Mouse (Mus musculus) heart, adult 18-20 months (tissue): ENCODE measurements around the gene Baz2a. TPM values are rescaled to one million over a fixed set of nuclear protein-coding genes. Genes with fewer than 3 reads are reported as not detected.
A peak's percentile ranks its signal among the peaks of the same experiment; 100 is the strongest.

Experiments
- DNase-seq, 2 experiments: peaks; one replicate each; pipeline ENCODE4 v3.0.0; 2021 to 2022; ENCODE audit warnings: mixed read lengths in 1 of 2
- total RNA-seq, 2 experiments: library from RNA; stranded (reverse); gene quantifications; 2 replicates each; pipeline ENCODE4 v1.2.3; 2021

Gene Baz2a
- total RNA-seq, 2 experiments from 2014 or later: 19.0 to 20.3 TPM

DNA sequence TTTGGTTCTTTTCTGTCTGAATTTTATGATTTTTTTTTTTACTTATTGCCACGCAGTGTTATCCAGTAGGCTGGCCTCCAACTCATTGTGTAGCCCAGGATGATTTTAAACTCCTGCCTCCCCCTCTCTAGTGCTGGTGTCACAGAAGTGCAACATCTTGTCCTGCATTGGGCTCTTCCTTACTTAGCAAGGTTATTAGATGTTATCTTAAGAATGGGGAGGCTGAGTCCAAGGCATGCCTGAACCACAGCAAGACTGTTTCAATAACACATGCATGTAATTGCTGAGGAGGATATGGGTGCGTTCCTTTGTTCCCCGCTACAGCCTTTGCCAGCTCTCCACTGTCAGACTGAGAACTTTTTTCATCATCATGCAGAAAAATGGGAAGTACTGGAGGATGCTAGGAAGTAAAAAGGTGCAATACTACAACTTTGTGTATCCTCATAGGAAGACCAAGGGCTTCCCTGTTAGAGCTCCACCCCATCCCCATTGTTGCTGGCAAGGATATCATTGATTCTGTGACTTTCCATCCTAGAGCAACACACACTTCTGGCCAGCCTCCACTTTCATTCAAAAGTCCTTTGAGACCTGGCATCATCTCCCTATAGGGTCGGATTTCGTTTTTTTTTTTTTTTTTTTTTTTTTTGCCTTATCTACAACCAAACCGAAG lies 9.4 kb upstream of the Baz2a start:
- DNase-seq: no peak

DNA sequence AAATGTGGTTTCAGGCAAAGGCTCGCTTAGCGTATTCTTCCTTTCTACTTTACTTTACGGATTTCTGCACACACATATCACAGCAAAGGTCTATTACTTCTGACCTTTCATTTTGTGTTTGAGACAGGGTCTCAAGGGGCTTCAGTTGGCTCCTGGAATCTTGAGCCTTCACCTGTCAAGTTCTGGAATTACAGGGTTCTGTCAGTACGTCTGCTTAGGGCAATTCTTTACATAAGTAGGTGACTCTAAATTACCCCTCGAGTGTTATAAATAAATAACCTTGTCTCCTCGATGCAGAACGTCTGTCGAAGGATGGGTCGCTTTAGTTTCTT lies 8.9 kb upstream of the Baz2a start:
- DNase-seq: no peak

- DNase-seq: peak; percentile 99 to 100
Measured at GRCm38 (mm10) chr10:128082880-128083421, 8.4 kb upstream of the Baz2a start, which contains the start of gene Atp5b. Gene Atp5b, plus strand, starts transcription at chr10:128083273.

- DNase-seq: no peak
Measured at GRCm38 (mm10) chr10:128083688-128084087, 7.7 kb upstream of the Baz2a start.

DNA sequence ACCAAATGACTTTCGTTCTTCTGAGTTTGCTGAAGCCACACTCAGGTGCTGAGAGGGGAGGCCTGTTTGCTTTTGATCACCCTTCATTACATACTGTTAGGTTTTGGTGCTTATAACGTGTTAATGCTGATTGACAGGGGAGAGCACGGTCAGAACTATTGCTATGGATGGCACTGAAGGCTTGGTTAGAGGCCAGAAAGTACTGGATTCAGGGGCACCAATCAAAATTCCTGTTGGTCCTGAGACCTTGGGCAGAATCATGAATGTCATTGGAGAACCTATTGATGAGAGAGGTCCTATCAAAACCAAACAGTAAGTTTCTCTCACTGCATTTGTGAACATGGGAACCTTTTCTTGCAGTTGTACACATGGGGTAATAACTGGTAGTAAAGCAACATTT lies 7.2 kb upstream of the Baz2a start:
- no peak for DNase-seq

- DNase-seq: peak in 1 of 2 experiments; percentile 19
Measured at GRCm38 (mm10) chr10:128086391-128086790, 5.0 kb upstream of the Baz2a start.

- DNase-seq: peak in 1 of 2 experiments; percentile 32
Measured at GRCm38 (mm10) chr10:128087216-128087615, 4.2 kb upstream of the Baz2a start.

- DNase-seq: no peak
Measured at GRCm38 (mm10) chr10:128088181-128088580, 3.2 kb upstream of the Baz2a start.

DNA sequence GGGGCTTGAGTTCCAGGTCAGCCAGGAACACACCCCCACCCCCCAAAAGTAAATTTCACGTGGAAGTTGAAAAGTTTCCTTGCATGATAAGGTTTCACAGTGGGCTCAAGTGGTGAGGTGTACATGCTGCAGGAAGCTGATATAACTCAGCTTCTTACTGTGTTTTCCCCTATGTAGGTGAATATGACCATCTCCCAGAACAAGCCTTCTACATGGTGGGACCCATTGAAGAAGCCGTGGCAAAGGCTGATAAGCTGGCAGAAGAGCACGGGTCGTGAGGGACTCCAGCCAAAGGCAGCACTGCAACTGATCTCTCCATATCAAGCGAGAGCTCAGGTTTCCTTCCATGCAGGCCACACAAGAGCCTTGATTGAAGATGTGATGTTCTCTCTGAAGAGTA lies 1.5 kb upstream of the Baz2a start:
- DNase-seq: no peak

GRCm38 (mm10) chr10:128090651-128091563 lies 470 bp upstream of the Baz2a start:
- peak; percentile 93 to 96 for DNase-seq

DNA sequence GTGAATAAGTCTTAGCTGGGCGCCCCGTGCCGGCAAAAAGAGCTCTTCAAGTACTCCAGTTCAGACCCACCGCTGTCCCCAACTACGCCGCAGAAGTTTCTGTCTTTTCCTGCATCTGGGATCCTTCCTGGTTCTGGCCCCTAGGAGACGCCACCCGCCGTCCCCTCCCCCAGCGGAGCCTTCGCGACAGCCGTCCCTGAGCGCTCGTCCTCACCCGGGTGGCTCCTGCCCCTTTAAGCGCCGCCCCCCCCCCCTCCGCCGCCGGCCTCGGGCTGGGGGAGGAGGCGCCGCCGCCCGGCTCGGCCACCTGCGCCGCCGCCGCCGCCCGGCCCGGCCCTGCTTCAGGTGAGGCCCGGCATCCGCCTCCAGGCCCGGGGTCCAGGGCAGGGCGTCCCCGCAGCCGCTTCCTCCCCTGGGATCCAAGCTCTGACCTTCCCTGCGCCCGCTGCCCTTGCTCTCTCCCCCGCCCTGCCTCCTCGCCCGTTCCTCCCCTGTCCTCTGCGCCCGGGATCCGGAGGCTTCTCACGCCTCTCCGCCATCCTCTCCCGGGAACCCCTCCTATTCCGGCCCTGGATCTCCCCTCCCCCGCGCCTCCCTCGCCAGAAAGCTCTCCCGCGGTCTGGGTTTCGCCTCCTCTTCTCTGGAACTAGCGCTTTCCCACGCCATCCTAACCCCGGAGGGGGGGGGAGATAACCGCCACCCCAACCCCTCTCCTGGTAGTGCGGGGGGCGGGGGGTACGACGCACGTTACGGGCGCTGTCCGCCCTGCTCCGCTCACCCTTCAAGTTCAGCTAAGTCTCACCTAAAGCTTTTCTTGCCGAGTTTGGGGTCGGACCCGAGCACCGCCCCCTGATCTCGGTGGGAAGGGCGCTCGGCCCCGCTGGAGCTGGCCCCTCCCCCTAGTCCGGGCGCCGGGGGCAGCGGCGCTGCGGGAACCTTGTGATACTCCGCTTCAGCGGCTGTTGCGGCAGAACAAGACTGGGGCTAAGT lies 1.4 kb downstream of the Baz2a start:
- DNase-seq: peak; percentile 88 to 90

DNA sequence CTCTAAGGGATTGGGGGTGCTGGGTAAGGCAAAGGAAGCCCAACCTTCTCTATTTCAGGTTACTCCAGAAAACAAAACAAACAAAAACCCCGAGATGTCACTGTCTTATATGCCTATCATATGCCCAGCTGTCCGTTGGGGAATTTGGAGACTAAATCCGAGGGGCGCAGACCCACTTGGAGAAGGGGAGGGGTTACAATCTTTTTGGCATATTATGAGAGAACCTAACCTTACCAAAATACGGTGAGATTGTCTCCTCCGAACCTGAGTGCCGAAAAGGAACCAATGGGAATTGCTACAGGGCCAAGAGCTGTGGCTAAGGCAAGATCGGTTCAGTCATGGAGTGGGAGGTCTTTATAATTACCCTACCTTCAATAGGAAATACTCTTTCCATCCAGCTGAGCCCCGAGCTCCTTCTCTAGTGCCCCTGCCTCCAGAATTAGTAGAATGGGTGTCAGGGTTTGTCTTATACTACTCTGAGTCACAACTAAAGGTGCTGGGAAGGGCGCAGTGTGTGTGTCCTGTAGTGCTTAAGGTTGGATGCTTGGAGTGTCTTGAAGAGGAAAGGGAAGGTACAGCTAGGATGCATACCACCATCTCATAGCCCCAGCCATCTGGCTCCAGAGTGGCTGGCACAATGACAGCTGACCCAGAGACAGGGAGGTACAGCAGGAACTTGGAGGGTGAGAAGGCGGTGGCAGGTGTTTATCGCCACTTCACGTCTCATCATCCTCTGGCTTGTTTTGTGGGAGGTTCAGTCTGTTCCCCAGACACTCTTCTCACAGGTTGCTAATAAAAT lies 2.3 kb downstream of the Baz2a start:
- DNase-seq: peak; percentile 28 to 52

GRCm38 (mm10) chr10:128094340-128094968 lies 3.1 kb downstream of the Baz2a start:
- peak; percentile 89 to 93 for DNase-seq

GRCm38 (mm10) chr10:128095003-128095636 lies 3.7 kb downstream of the Baz2a start:
- DNase-seq: no peak

DNA sequence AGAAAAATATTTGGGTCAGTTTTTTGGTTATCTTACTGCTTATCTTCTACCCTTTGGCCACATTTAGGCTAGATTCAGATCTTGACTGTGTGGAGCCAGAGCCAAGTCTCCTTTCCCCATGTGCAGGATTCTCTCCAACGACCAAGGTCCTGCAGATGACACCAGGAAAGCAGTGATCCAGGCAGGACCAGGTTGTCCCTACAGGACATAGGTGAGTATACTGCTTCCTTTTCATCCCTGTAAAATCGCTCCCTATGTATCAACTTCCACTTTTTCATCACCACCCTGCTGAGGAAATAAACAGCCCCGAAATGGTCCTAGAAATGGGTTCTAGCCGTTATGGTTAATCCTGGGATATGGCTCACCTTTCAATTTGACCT lies 4.9 kb downstream of the Baz2a start:
- no peak for DNase-seq

DNA sequence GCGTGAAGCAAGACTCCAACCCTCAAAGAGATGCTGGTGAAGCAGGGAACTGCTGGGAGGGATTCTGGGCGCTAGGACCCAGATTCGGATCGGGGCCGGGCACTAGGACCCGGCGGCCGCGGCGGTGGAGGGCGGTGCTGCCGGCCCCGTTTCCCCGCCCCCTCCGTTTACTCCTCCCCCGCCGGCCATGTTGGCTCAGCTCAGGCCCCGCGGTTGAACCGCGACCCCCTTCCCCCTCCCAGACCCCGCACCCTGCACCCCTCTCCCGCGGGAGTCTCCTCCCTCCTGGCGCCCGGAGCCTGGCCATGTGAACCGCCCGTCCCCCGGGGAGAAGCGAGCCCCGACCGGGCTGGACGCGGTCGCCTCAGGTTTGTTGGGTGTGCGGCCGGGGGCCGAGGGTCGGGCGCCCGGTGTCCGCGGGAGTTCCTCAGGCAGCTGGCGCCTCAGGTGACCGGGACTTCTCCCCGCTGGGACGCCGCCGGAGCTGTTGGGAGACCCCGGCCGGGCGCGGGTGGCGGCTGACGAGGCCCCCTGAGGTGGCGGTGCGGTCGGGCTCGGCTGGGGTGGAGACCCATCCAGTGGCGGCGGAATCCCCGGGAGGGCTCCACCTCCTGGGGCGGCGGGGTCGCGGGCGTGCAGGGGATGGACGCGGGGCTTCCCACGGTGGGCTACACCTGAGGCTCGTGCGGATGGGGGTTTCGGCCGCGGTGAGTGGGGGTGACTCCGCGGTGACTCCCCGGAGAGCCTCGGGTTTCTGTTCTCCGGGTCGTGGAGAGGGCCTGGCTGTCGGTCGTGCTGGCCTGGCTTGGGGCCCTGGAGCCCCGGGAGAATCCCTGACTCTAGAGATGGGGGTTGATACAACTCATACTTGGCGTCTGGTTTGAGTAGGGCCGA lies 5.6 kb downstream of the Baz2a start:
- peak; percentile 84 to 86 for DNase-seq

- peak; percentile 66 to 79 for DNase-seq
Measured at GRCm38 (mm10) chr10:128097587-128097971, 6.2 kb downstream of the Baz2a start.

GRCm38 (mm10) chr10:128110103-128110761 lies 18.9 kb downstream of the Baz2a start:
- peak in 1 of 2 experiments; percentile 57 for DNase-seq
